Mouse (Mus musculus) spleen, postnatal 10 days (tissue): Measurements from ENCODE around the gene Emg1.
"Not testable (repeated sequence)": the region's sequence is repeated elsewhere in the genome, so short reads cannot be mapped to it uniquely, and the experiment has no call there.

Experiments used
- DNase-seq, 2 experiments: peaks; one replicate each; pipeline ENCODE4 v3.0.0; 2021 to 2022; ENCODE audit warnings: low spot score in 2 of 2

Gene Emg1

GRCm38 (mm10) chr6:124708289-124708889 is 3.6 kb downstream of the Emg1 start:
- DNase-seq: no peak

- DNase-seq: no peak
These were observed 5.8 kb downstream of the Emg1 start for GRCm38 (mm10) chr6:124706061-124706627.

GRCm38 (mm10) chr6:124704417-124704816 is 7.6 kb downstream of the Emg1 start:
- no peak for DNase-seq

- DNase-seq: no peak
These were observed 8.2 kb downstream of the Emg1 start for GRCm38 (mm10) chr6:124703789-124704188.

GRCm38 (mm10) chr6:124702784-124703103 is 9.2 kb downstream of the Emg1 start:
- peak; percentile 70 to 84 for DNase-seq

- no peak for DNase-seq
These were observed 9.7 kb downstream of the Emg1 start for GRCm38 (mm10) chr6:124702102-124702783.

- peak in 1 of 2 experiments; percentile 55 for DNase-seq
These were observed 10.6 kb downstream of the Emg1 start for GRCm38 (mm10) chr6:124701338-124701737.

GRCm38 (mm10) chr6:124699962-124700610 is 11.9 kb downstream of the Emg1 start:
- no peak for DNase-seq

GRCm38 (mm10) chr6:124699366-124699765 is 12.6 kb downstream of the Emg1 start:
- DNase-seq: no peak

GRCm38 (mm10) chr6:124698751-124699150 is 13.2 kb downstream of the Emg1 start:
- DNase-seq: no peak

GRCm38 (mm10) chr6:124696441-124697150 is 15.4 kb downstream of the Emg1 start:
- no peak for DNase-seq

GRCm38 (mm10) chr6:124694166-124694955 is 17.6 kb downstream of the Emg1 start:
- no peak for DNase-seq

- no peak for DNase-seq
These were observed 18.6 kb downstream of the Emg1 start for GRCm38 (mm10) chr6:124693243-124693981.

GRCm38 (mm10) chr6:124690517-124690916 is 21.5 kb downstream of the Emg1 start:
- no peak for DNase-seq

GRCm38 (mm10) chr6:124689011-124689410 is 23.0 kb downstream of the Emg1 start:
- no peak for DNase-seq

GRCm38 (mm10) chr6:124688151-124688758 is 23.7 kb downstream of the Emg1 start:
- no peak for DNase-seq

- not testable (repeated sequence) for DNase-seq
These were observed 25.3 kb downstream of the Emg1 start for GRCm38 (mm10) chr6:124686644-124687043.

GRCm38 (mm10) chr6:124685606-124686386 is 26.2 kb downstream of the Emg1 start:
- DNase-seq: no peak
